Mouse (Mus musculus) left cerebral cortex, postnatal 10 days (tissue): Measurements from ENCODE around the gene Clcn1. TPM values are rescaled to one million over a fixed set of nuclear protein-coding genes. Genes with fewer than 3 reads are reported as not detected.

Source experiments
- DNase-seq, 2 experiments: peaks; one replicate each; pipeline ENCODE4 v3.0.0; 2021 to 2022; ENCODE audit warnings: low spot score in 2 of 2, mixed read lengths in 1 of 2; ENCODE audit errors: extremely low spot score in 1 of 2
- intact Hi-C: fragments of 180-260 bp; cut with DNase I; formaldehyde crosslinking; loops from one replicate; pipeline ENCODE4 v1.15.1; 2025
- total RNA-seq, 2 experiments: library from RNA; stranded (reverse); gene quantifications; 2 replicates each; pipeline ENCODE4 v1.2.3; 2021

Clcn1 gene
- total RNA-seq, 2 experiments from 2014 or later = 3.9 to 4.8 TPM

DNA sequence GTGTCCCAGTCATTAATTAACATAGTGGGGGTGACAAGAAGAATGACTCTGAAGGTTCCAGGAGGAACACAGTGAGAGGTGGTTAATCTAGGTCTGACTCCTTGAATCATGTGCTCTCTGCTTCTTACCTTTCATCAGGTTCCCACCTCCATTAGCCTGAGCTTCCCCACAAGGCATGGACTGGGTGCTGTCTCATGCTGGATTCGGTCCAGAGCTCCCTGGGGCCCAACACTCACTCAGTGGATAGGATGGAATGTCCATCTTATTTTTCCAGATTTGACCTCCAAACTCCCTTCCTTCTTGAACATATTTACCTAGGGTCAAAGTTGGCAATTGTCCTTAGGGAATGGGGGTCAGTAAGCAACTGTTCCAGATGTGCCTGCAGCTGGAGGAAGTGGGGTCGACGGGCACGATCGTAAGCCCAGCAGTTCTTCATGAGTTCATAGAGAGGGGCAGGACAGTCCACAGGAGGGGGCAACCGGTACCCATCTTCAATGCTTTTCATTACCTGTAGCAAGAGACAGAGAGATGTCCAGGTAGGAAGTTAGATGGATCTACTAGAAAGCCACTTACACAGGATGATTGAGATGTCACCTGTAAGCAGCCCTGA, 73.9 kb downstream of the Clcn1 start:
- DNase-seq = no peak
- intact Hi-C loops = no loop called here

DNA sequence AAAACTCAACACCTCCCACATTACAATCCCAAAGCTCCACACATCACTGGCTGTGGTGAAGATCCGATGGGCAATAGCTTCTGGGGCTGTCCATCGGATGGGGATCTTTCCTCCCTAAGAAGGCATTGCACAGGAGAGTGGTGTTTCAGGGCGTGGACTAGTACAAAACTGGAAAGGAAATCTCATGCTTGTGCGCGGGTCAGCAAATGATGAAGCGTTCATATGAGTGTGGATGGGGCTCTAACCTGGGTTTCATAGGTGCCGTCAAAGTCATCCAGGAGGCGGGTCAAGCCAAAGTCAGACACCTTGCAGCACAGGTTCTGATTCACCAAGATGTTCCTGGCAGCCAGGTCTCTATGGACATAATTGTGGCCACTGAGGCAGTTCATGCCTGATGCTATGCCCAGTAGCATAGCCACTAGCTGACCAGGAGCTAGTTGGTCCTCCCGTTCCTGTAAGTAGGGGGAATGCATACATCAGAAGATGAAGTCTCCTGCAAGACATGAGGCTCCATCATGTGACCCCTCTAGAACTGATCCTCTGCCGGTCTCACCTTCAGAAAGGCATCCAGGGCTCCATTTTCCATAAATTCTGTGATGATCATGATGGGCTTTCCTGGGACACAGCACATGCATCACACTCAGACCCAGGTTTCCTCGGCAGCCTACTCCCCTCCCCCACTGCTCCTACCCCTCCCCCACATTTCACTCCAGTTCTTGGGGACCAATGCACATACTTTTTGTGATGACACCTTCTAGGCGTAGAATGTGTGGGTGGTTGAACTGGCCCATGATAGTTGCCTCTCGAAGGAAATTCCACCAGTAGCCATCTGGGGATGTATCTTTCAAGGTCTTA, 74.8 kb downstream of the Clcn1 start:
- DNase-seq = no peak
- intact Hi-C loops = no loop called here

DNA sequence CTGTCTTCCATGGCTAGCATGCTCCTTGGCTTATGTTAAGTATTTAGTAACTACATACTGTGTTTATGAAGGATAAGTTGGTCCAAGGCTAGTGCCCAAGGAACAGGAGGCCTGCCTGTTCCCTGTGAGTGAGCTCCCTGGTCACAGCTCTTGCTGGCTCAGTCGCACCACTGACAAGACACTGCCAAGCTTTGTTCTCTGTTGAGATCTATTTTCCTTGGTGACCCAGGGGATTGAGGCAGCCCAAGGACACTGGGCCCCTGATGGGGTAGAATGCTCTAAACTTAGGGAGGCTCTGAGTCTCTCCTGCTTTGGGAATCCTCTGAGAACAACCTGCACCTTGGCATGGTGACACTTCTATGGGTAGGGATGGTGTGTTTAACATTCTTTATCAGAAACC, 75.6 kb downstream of the Clcn1 start:
- DNase-seq = no peak
- intact Hi-C loops = no loop called here

DNA sequence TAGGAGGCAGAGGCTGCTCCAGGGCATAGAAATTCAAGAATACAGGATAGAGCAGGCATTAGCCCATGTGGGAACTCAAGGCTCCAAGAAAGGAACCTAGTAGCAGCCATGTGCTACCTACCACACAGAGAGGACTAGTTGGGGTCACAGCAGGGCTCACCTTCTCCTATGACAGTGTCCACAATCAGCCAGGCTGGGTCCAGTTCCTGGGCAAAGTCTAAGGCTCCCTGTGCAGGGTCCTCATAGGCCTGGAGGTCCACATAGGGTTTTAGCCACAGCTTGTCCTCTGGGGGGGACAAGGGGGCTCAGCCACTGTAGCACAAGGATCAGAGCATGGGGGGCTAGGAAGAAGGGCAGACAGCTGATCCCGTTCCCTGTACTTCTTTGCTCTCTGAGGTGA, 76.0 kb downstream of the Clcn1 start:
- DNase-seq = no peak
- intact Hi-C loops = no loop called here

DNA sequence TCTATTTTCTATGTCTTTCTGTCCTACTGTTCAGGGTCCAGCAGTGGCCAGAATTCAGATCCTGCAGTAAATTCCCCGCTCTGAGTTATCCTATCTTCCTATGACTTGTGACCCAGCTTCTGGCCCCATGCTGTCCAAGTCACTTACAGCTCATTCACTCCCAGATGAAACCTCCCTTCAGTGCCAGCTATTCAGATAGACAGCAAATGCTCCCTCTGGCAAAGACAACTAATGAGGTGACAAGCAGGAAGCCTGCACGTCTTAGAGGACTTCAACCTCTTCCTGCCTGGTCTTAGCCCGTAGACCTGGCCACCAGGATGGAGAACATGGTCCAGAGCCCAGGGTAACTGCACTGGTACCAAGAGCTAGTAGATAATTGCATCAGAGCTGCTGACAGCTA, 76.5 kb downstream of the Clcn1 start:
- DNase-seq = no peak
- intact Hi-C loops = no loop called here

DNA sequence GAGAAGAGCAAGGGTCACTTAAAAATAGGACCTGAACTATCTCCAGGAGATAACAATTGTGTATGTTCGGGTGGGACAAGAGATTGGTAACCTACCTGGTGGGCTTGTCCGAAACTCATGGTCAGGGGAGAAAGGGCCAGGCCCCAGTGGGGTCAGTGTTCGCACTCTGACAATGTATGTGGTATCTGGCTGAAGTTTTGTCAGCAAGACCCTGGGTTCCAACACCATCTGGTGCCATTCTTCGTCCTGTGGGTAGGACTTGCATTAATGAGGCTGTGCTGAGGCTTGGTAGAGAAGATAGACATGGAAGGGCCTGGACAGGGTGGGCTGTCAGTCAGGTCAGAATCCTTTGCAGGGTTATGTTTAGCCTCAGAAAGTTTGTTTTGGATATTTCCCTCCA, 77.6 kb downstream of the Clcn1 start:
- intact Hi-C loops = no loop called here

DNA sequence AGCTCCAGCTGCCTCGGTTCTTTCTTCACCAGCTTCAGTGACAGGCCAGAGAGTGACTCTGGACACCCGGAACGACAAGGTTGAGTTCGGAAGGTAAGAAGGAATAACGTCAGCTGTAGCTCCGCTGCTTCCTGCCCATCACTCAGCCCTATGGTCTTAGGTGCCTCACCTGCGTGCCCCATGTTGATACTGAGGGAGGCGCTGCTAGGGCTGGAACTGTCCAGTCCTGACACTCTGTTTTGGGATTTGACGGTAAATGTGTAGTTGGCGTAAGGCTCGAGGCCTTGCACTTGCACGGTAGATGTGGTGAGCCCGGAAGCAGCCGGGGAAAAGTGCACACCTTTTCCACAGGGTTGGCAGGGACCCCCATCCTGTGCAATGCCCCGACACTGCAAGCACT, 78.1 kb downstream of the Clcn1 start:
- DNase-seq = no peak
- intact Hi-C loops = no loop called here

More for the DNA sequence above, 77.6 kb downstream of the Clcn1 start:
- DNase-seq = no peak

DNA sequence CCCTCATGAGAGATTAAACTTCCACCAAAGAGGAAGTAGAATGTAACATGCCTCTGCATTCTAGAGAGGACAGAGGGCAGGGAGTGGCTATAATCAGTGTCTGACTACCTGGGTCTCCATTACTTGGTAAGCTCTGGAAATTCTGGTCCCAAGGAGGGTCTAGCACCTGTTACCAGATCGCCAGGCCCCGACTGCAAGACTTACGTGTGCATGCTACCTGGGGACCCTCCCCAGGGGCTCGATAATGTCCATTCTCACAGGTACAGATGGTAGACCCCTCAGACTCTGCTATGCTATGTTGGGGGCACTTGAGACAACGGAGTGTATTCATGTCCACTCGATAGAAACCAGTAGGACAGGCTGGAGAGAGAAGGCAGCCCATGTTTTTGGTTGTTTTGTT, 78.7 kb downstream of the Clcn1 start:
- intact Hi-C loops = no loop called here
- DNase-seq = no peak

Other genes with a start within 250 kb of the Clcn1 start
- gene Sva, start 248.3 kb upstream of the Clcn1 start, total RNA-seq = not detected
- not detected for gene Tas2r139, start 145.7 kb upstream of the Clcn1 start, total RNA-seq
- not detected for gene Tas2r144, start 71.4 kb upstream of the Clcn1 start, total RNA-seq
- 1 to 10 TPM; 5.1 to 7.1 TPM for gene Gstk1, start 40.8 kb upstream of the Clcn1 start, total RNA-seq
- gene Tmem139, start 24.7 kb upstream of the Clcn1 start, total RNA-seq = not detected
- 10 to 100 TPM; 29.7 to 35.5 TPM for gene Casp2, start 21.7 kb upstream of the Clcn1 start, total RNA-seq
- 100 to 1,000 TPM; 123 to 133 TPM for gene Fam131b, start 38.0 kb downstream of the Clcn1 start, total RNA-seq
- gene Zyx, start 62.9 kb downstream of the Clcn1 start, total RNA-seq = 10 to 100 TPM; 55.8 to 57.6 TPM
- gene Epha1, start 86.6 kb downstream of the Clcn1 start, total RNA-seq = under 1 TPM; 0.22 to 0.26 TPM
- gene Tas2r143, start 113.6 kb downstream of the Clcn1 start, total RNA-seq = not detected
- not detected for gene Tas2r135, start 118.7 kb downstream of the Clcn1 start, total RNA-seq
- gene Tas2r126, start 147.8 kb downstream of the Clcn1 start, total RNA-seq = not detected
- not detected for gene Olfr458, start 178.5 kb downstream of the Clcn1 start, total RNA-seq
- gene Olfr457, start 189.7 kb downstream of the Clcn1 start, total RNA-seq = not detected
- not detected for gene Olfr456, start 200.5 kb downstream of the Clcn1 start, total RNA-seq